Mouse (Mus musculus): ENCODE data around the gene Gpr137b. TPM values are rescaled to one million over a fixed set of nuclear protein-coding genes. Genes with fewer than 3 reads are reported as not detected.
"Not testable (repeated sequence)": the region's sequence is repeated elsewhere in the genome, so short reads cannot be mapped to it uniquely, and the experiment has no call there.

Gene Gpr137b
- total RNA-seq, 1 experiment from 2014 or later: 60.2 TPM

DNA sequence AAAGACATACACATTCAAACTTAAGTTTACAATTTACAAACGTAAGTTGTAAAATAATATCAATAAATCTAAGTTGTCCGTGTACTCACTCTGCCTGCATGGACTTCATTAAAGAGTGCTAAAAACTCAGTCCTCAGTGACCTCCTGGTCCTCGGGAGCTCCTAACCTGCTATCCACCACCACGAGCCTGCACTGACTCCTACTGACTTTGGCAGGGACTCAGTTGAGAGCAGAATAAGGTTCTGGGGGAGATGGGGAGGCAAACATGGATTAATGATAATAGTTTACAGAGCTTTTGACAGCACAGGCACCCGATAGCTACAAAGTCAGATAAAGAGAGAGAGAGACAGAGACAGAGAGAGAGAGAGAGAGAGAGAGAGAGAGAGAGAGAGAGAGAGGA lies 16.6 kb downstream of the Gpr137b start:
- ATAC-seq (ENCODE audit: extremely low read depth, insufficient number of reproducible peaks, low FRiP score, poor library complexity, severe bottlenecking): no peak

- ATAC-seq (ENCODE audit: extremely low read depth, insufficient number of reproducible peaks, low FRiP score, poor library complexity, severe bottlenecking): not testable (repeated sequence)
Observed at GRCm38 (mm10) chr13:13373965-13374364, 19.8 kb downstream of the Gpr137b start.

DNA sequence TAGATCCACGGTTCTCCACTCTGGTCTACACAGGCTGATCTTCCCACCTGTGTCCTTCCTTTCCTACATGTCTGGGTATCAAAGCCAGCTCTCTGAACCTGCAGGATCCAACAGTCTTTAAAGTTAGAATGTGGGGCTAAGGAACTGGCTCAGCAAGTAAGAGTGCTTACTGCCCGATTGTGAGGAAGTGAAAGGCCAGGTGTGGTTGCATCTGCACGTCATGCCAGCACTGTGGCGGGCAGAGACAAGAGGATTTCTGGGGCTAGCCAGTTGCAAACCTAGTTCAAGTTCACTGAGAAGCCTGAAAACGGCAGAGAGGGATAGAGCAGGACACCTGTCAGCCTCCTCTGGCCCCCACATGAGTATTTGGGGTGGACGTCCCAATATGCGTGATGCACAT lies 22.4 kb downstream of the Gpr137b start:
- peak; percentile 84 for ATAC-seq (ENCODE audit: extremely low read depth, insufficient number of reproducible peaks, low FRiP score, poor library complexity, severe bottlenecking)

DNA sequence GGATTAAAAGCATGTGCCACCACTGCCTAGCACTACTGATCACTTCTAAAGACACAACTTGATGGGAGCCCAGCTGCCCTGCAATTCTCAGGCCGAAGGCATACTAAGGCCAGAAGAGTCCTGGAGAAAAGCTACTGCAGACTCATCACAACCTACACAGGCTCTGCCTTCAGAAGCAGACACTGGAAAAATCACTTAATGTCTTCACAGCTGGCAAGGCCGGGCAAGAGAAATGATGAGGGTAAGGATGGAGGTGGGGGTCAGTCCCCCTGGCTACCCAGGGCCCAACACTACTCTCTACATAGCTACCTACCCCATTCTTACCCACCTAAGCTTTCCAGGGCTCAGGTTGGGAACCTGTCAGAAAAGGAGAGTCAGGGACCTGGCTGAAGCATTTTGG lies 27.4 kb downstream of the Gpr137b start:
- not testable (repeated sequence) for ATAC-seq (ENCODE audit: extremely low read depth, insufficient number of reproducible peaks, low FRiP score, poor library complexity, severe bottlenecking)

GRCm38 (mm10) chr13:13363536-13363935 lies 30.3 kb downstream of the Gpr137b start:
- ATAC-seq (ENCODE audit: extremely low read depth, insufficient number of reproducible peaks, low FRiP score, poor library complexity, severe bottlenecking): not testable (repeated sequence)

DNA sequence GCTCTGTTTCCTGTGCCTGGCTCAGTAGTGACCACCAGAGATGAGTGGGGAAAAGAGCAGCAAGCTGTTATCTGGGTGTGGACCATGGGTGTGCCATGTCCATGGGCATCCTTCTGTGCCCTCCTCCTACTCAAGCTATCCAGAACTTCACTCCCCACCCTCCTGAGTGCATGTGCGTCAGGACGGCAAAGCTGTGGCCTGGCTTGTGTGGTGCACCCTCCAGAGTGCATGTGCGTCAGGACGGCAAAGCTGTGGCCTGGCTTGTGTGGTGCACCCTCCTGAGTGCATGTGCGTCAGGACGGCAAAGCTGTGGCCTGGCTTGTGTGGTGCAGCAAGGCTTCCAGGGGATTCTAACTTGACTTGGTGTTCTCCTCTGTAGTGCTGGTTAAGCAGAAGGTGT lies 31.6 kb downstream of the Gpr137b start:
- ATAC-seq (ENCODE audit: extremely low read depth, insufficient number of reproducible peaks, low FRiP score, poor library complexity, severe bottlenecking): not testable (repeated sequence)

- not testable (repeated sequence) for ATAC-seq (ENCODE audit: extremely low read depth, insufficient number of reproducible peaks, low FRiP score, poor library complexity, severe bottlenecking)
Observed at GRCm38 (mm10) chr13:13360045-13360444, 33.8 kb downstream of the Gpr137b start.

DNA sequence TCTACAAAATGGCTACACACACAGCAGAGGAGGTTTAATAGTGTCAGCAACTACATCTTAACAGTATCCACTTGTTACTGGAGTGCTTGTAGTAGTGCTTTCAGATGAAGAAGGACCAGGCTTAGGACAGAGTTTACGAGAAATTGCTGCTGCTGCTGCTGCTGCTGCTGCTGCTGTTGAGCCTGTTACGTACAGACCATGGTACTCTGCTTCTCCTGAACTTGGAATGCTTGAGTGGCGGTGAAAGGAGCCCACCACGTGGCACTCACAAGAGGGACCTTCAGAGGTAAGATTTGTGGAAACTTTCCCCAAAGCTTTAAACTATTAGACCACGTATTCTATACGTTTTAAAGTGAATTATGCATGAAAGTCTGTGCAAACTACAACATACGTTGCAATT lies 35.2 kb downstream of the Gpr137b start:
- not testable (repeated sequence) for ATAC-seq (ENCODE audit: extremely low read depth, insufficient number of reproducible peaks, low FRiP score, poor library complexity, severe bottlenecking)

DNA sequence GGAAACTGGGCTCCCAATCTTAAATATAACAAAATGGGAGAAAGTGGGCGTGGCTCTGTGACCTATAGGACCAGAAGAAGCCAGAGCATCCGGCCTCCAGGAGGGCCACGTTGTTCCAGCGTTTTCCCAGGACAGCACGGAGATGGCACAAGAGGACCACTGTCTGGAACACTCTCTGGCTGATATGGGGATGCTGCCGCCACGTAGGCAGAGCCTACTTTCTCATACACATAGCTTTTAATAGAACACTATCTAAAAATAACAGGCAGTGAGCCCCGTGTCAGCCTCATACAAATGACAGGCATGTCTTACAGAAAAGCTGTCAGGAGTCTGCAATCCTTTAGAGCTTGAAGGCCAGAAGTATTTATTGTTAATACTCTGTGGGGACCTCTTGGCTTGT lies 35.7 kb downstream of the Gpr137b start:
- ATAC-seq (ENCODE audit: extremely low read depth, insufficient number of reproducible peaks, low FRiP score, poor library complexity, severe bottlenecking): not testable (repeated sequence)

DNA sequence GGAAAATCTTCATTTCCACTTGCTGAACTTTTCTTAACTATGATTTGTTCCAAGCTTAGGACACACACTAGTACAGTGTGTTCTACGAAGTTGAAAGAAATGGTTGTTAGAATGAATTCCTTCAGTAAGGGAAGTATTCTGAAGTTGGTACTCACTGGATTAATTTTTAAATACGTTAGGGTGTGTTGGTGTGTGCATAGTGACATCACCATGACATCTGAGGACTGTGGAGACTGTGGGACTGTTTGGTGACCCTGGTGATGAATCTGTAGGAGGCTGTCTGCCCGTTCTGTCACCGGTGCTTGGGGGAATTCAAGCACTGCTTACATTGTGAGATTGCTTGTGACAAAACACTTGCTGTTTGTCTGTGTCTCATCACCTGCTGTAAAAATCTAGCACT lies 41.7 kb downstream of the Gpr137b start:
- not testable (repeated sequence) for ATAC-seq (ENCODE audit: extremely low read depth, insufficient number of reproducible peaks, low FRiP score, poor library complexity, severe bottlenecking)

GRCm38 (mm10) chr13:13350681-13351080 lies 43.1 kb downstream of the Gpr137b start:
- not testable (repeated sequence) for ATAC-seq (ENCODE audit: extremely low read depth, insufficient number of reproducible peaks, low FRiP score, poor library complexity, severe bottlenecking)

GRCm38 (mm10) chr13:13349288-13349687 lies 44.5 kb downstream of the Gpr137b start:
- no peak for ATAC-seq (ENCODE audit: extremely low read depth, insufficient number of reproducible peaks, low FRiP score, poor library complexity, severe bottlenecking)

GRCm38 (mm10) chr13:13347634-13348412 lies 46.0 kb downstream of the Gpr137b start:
- ATAC-seq (ENCODE audit: extremely low read depth, insufficient number of reproducible peaks, low FRiP score, poor library complexity, severe bottlenecking): not testable (repeated sequence)

DNA sequence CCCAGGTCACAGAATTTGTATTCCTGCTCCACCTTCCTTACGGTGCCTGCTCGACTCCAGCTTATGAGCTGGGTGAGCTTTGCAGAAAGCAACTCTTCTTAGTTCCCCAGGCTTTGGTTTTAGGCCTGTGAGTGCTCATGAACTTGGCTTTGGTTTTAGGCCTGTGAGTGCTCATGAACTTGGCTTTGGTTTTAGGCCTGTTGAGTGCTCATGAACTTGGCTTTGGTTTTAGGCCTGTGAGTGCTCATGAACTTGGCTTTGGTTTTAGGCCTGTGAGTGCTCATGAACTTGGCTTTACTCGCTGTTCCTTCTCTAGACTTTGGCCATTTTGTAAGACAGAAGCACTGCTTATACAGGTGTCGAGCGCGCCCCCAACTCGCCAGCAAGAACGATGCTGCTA lies 56.5 kb downstream of the Gpr137b start:
- not testable (repeated sequence) for ATAC-seq (ENCODE audit: extremely low read depth, insufficient number of reproducible peaks, low FRiP score, poor library complexity, severe bottlenecking)

- peak; percentile 56 for ATAC-seq (ENCODE audit: extremely low read depth, insufficient number of reproducible peaks, low FRiP score, poor library complexity, severe bottlenecking)
Observed at GRCm38 (mm10) chr13:13328876-13329275, 64.9 kb downstream of the Gpr137b start.

Other genes starting within 250 kb of the Gpr137b start
- gene Prl2c5, start 211.3 kb downstream of the Gpr137b start, total RNA-seq (2017): not detected in 2 replicates
- gene Nid1, start 43.5 kb upstream of the Gpr137b start, total RNA-seq (2017): 5.5 and 7.6 TPM in 2 replicates
- gene Lyst, start 196.4 kb upstream of the Gpr137b start, total RNA-seq (2017): 445 and 463 TPM in 2 replicates